Mouse (Mus musculus) Patski (cell line): ENCODE results near the gene Slc38a1. TPM values are rescaled to one million over a fixed set of nuclear protein-coding genes. Genes with fewer than 3 reads are reported as not detected.
A peak's percentile ranks its signal among the peaks of the same experiment; 100 is the strongest.

Experiments used
- ATAC-seq: fragments of 100-300 bp; one replicate; pipeline ENCODE4 v1.8.0; 2021
- CTCF ChIA-PET: fragments of 350-600 bp; sonication (Branson Sonifier 250); formaldehyde crosslinking; loops from one replicate; lab custom pipeline; 2022; ENCODE audit warnings: inconsistent platforms; lab: Charles Lee
- POLR2A ChIA-PET: fragments of 350-600 bp; sonication (Branson Sonifier 250); formaldehyde crosslinking; loops from one replicate; lab custom pipeline; 2022; ENCODE audit warnings: antibody characterized with exemption, inconsistent platforms; lab: Charles Lee
- DNase-seq: peaks from one replicate; pipeline ENCODE4 v3.0.0-alpha.2; 2011; ENCODE audit warnings: low read depth, low spot score
- H3K27me3 ChIP-seq: fragments of 371-371 bp; one replicate; pipeline ENCODE4 v1.5.1; 2021
- CTCF ChIP-seq: fragments of 100-300 bp; IDR thresholded peaks from one replicate; pipeline ENCODE4 v1.5.1; 2021
- in situ Hi-C: fragments of 300-500 bp; cut with MboI; formaldehyde crosslinking; loops from 3 replicates; pipeline ENCODE4 v1.11.1; 2018; ENCODE audit warnings: low pct_unique_long_range_greater_than_20kb, mixed read lengths
- polyA plus RNA-seq: library from polyadenylated mRNA; unstranded; gene quantifications from one replicate; pipeline ENCODE4 v1.2.3, GENCODE M21; 2021

Gene Slc38a1
- polyA plus RNA-seq, 1 experiment from 2014 or later, result 11.3 TPM

- DNase-seq (peak; percentile 81), ATAC-seq (peak; percentile 84)
- POLR2A ChIA-PET, result interaction anchor here (0.7 to 1.2 kb wide), 3 partner anchors 15 to 153 kb away, joined by 3 to 5 read pairs (median 4); no protein-coding TSS in a partner anchor
Observed at GRCm38 (mm10) chr15:96547256-96548195, 95.2 kb downstream of the Slc38a1 start.

GRCm38 (mm10) chr15:96543181-96543828 lies 99.4 kb downstream of the Slc38a1 start:
- in situ Hi-C loops, result loop anchor here (10.0 kb wide), 2 partner anchors 391 to 641 kb away; no protein-coding TSS in a partner anchor
- POLR2A ChIA-PET, result no interaction called here
- ATAC-seq, result no peak

More at GRCm38 (mm10) chr15:96547256-96548195, 95.2 kb downstream of the Slc38a1 start:
- no peaks in the 10 kb centered on the region for H3K27me3 ChIP-seq
- CTCF ChIA-PET, result interaction anchor here (0.7 to 3.2 kb wide), 7 partner anchors 69 to 389 kb away, joined by 3 to 22 read pairs (median 3); partner anchors contain the start of gene Scaf11
- in situ Hi-C loops, result loop anchor here (5.0 to 10.0 kb wide), 3 partner anchors 125 to 637 kb away; no protein-coding TSS in a partner anchor
- TF ChIP-seq CTCF, result no peak

GRCm38 (mm10) chr15:96542135-96542534 lies 100.6 kb downstream of the Slc38a1 start:
- ATAC-seq (no peak), DNase-seq (no peak)
- ChIA-PET CTCF (interaction anchor here (1.1 to 3.3 kb wide), 8 partner anchors 10 to 394 kb away, joined by 3 to 19 read pairs (median 6); no protein-coding TSS in a partner anchor), POLR2A (no interaction called here)
- H3K27me3 ChIP-seq, result no peaks in the 10 kb centered on the region
- TF ChIP-seq CTCF, result no peak
- in situ Hi-C loops, result loop anchor here (10.0 kb wide), 2 partner anchors 393 to 643 kb away; no protein-coding TSS in a partner anchor

More at GRCm38 (mm10) chr15:96543181-96543828, 99.4 kb downstream of the Slc38a1 start:
- DNase-seq, result no peak
- no peaks in the 10 kb centered on the region for H3K27me3 ChIP-seq
- CTCF ChIA-PET, result interaction anchor here (0.6 to 3.3 kb wide), 16 partner anchors 9 to 410 kb away, joined by 3 to 19 read pairs (median 4); no protein-coding TSS in a partner anchor
- TF ChIP-seq CTCF, result peak; percentile 96

GRCm38 (mm10) chr15:96537272-96537671 lies 105.4 kb downstream of the Slc38a1 start:
- DNase-seq (no peak), ATAC-seq (no peak)
- POLR2A ChIA-PET, result no interaction called here
- CTCF ChIA-PET, result interaction anchor here (1.0 kb wide), 1 partner anchor 129 kb away, joined by 3 read pairs; no protein-coding TSS in a partner anchor
- H3K27me3 ChIP-seq, result no peaks in the 10 kb centered on the region
- no peak for TF ChIP-seq CTCF
- in situ Hi-C loops, result no loop called here

- DNase-seq (no peak), ATAC-seq (no peak)
- ChIA-PET CTCF (interaction anchor here (0.9 to 1.0 kb wide), 2 partner anchors 29 to 130 kb away, joined by 3 read pairs; no protein-coding TSS in a partner anchor), POLR2A (interaction anchor here (0.7 kb wide), 1 partner anchor 314 kb away, joined by 3 read pairs; no protein-coding TSS in a partner anchor)
- no peaks in the 10 kb centered on the region for H3K27me3 ChIP-seq
- in situ Hi-C loops, result no loop called here
- TF ChIP-seq CTCF, result no peak
Observed at GRCm38 (mm10) chr15:96536412-96536811, 106.3 kb downstream of the Slc38a1 start.

- CTCF ChIA-PET, result no interaction called here
- ATAC-seq, result no peak
- in situ Hi-C loops, result no loop called here
Observed at GRCm38 (mm10) chr15:96527686-96528085, 115.0 kb downstream of the Slc38a1 start.

GRCm38 (mm10) chr15:96524239-96524738 lies 118.4 kb downstream of the Slc38a1 start:
- no peaks in the 10 kb centered on the region for H3K27me3 ChIP-seq
- in situ Hi-C loops, result no loop called here
- no peak for DNase-seq
- POLR2A ChIA-PET, result no interaction called here
- CTCF ChIA-PET, result interaction anchor here (0.7 kb wide), 1 partner anchor 17 kb away, joined by 4 read pairs; no protein-coding TSS in a partner anchor
- TF ChIP-seq CTCF, result no peak
- ATAC-seq, result peak; percentile 54

More at GRCm38 (mm10) chr15:96527686-96528085, 115.0 kb downstream of the Slc38a1 start:
- DNase-seq, result no peak
- no peaks in the 10 kb centered on the region for H3K27me3 ChIP-seq
- no peak for TF ChIP-seq CTCF
- POLR2A ChIA-PET, result no interaction called here

Other genes starting within 250 kb of the Slc38a1 start
- 87.4 TPM for gene Scaf11, start 182.1 kb downstream of the Slc38a1 start, polyA plus RNA-seq
- 148 TPM for gene Slc38a2, start 56.8 kb upstream of the Slc38a1 start, polyA plus RNA-seq